Mouse (Mus musculus) embryonic facial prominence, embryonic 14.5 days (tissue): ENCODE data around the gene Cd3e. TPM values are rescaled to one million over a fixed set of nuclear protein-coding genes. Genes with fewer than 3 reads are reported as not detected.
A peak's percentile ranks its signal among the peaks of the same experiment; 100 is the strongest.

Source experiments
- ATAC-seq: fragments of 200-750 bp; cut with Nextera tagmentation; 2 replicates; pipeline ENCODE4 v1.8.0; 2017; ENCODE audit warnings: low read depth, moderate number of reproducible peaks, moderate TSS enrichment
- DNase-seq: peaks from one replicate; pipeline ENCODE4 v3.0.0-alpha.2; 2015; ENCODE audit warnings: low spot score
- H3K27ac ChIP-seq: fragments of 300-500 bp; sonication (generic); replicated peaks from 2 replicates; pipeline ENCODE4 v1.5.1; 2014; ENCODE audit warnings: low read depth, mild to moderate bottlenecking, low read length, moderate library complexity
- H3K27me3 ChIP-seq: fragments of 300-500 bp; sonication (generic); replicated peaks from 2 replicates; pipeline ENCODE4 v1.6.1; 2014; ENCODE audit warnings: low read length; ENCODE audit not compliant: control insufficient read depth, insufficient read depth
- H3K36me3 ChIP-seq: fragments of 300-500 bp; sonication (generic); 2 replicates; pipeline ENCODE4 v1.6.1; 2014; ENCODE audit warnings: low read length, mixed read lengths; ENCODE audit not compliant: control insufficient read depth, insufficient read depth
- H3K4me1 ChIP-seq: fragments of 300-500 bp; sonication (generic); 2 replicates; pipeline ENCODE4 v1.6.1; 2014; ENCODE audit warnings: antibody characterized with exemption, low read length; ENCODE audit not compliant: control insufficient read depth, insufficient read depth
- H3K4me2 ChIP-seq: fragments of 300-500 bp; sonication (generic); 2 replicates; pipeline ENCODE4 v1.6.1; 2014; ENCODE audit warnings: low read depth, mild to moderate bottlenecking, low read length, moderate library complexity, mixed read lengths
- H3K4me3 ChIP-seq: fragments of 300-500 bp; sonication (generic); 2 replicates; pipeline ENCODE4 v1.5.1; 2014; ENCODE audit warnings: low read depth, mild to moderate bottlenecking, low read length
- H3K9ac ChIP-seq: fragments of 300-500 bp; sonication (generic); 2 replicates; pipeline ENCODE4 v1.6.1; 2014; ENCODE audit warnings: low read depth, mild to moderate bottlenecking, low read length, moderate library complexity, mixed read lengths
- H3K9me3 ChIP-seq: fragments of 300-500 bp; sonication (generic); 2 replicates; pipeline ENCODE4 v1.6.1; 2016; ENCODE audit warnings: low read length; ENCODE audit not compliant: control insufficient read depth
- WGBS: fragments of 180-500 bp; shearing (Covaris S2); extraction: QIAGEN DNeasy Blood & Tissue Kit; methylation state at CpG from one replicate; pipeline ENCODE4 v1.1.7; 2014; 5-methylcytosine and 5-hydroxymethylcytosine counted together
- polyA plus RNA-seq: library from polyadenylated mRNA; unstranded; fragments of >200 nt; fragmentation: Nextera tagmentation; extraction: Ambion mirVana; gene quantifications from 2 replicates; pipeline ENCODE4 v1.2.1, GENCODE M21; 2014

Cd3e gene
- polyA plus RNA-seq, 1 experiment from 2014 or later: 0.25 TPM

- Histone ChIP-seq H3K27ac (no peak overlapping the region), H3K9ac (no peak overlapping the region), H3K27me3 (no peaks in the 10 kb centered on the region), H3K4me1 (no peaks in the 10 kb centered on the region), H3K9me3 (no peaks in the 10 kb centered on the region), H3K36me3 (no peaks in the 10 kb centered on the region), H3K4me2 (no peak overlapping the region), H3K4me3 (no peak overlapping the region)
- ATAC-seq (no peak), DNase-seq (no peak)
Observed at GRCm38 (mm10) chr9:44992271-44992670, 17.2 kb downstream of the Cd3e start.

- no peak overlapping the region for H3K4me2 ChIP-seq
- no peaks in the 10 kb centered on the region for H3K4me1 ChIP-seq
- no peaks in the 10 kb centered on the region for H3K9me3 ChIP-seq
- ATAC-seq (no peak), DNase-seq (no peak)
- H3K36me3 ChIP-seq: no peaks in the 10 kb centered on the region
- no peak overlapping the region for H3K27ac ChIP-seq
- H3K9ac ChIP-seq: no peak overlapping the region
- 78% methylated on average over 2 of the region's 2 CpGs for WGBS
- H3K4me3 ChIP-seq: no peak overlapping the region
- H3K27me3 ChIP-seq: no peaks in the 10 kb centered on the region
Observed at GRCm38 (mm10) chr9:44991821-44992220, 17.6 kb downstream of the Cd3e start.

- Histone ChIP-seq H3K27me3 (no peaks in the 10 kb centered on the region), H3K4me1 (no peaks in the 10 kb centered on the region), H3K9ac (no peak overlapping the region), H3K9me3 (no peaks in the 10 kb centered on the region), H3K36me3 (no peaks in the 10 kb centered on the region), H3K4me2 (no peak overlapping the region), H3K4me3 (no peak overlapping the region), H3K27ac (no peak overlapping the region)
- DNase-seq (no peak), ATAC-seq (no peak)
- WGBS: 42% methylated on average over 5 of the region's 5 CpGs
Observed at GRCm38 (mm10) chr9:44986976-44987375, 22.5 kb downstream of the Cd3e start.

GRCm38 (mm10) chr9:44986242-44986781, 23.1 kb downstream of the Cd3e start:
- 68% methylated on average over 14 of the region's 14 CpGs for WGBS
- Histone ChIP-seq H3K4me3 (no peak overlapping the region), H3K27ac (no peak overlapping the region), H3K4me2 (no peak overlapping the region), H3K4me1 (no peaks in the 10 kb centered on the region), H3K9ac (no peak overlapping the region), H3K9me3 (no peaks in the 10 kb centered on the region), H3K36me3 (no peaks in the 10 kb centered on the region), H3K27me3 (no peaks in the 10 kb centered on the region)
- ATAC-seq (no peak), DNase-seq (peak; percentile 43)

GRCm38 (mm10) chr9:44985721-44986161, 23.7 kb downstream of the Cd3e start:
- Histone ChIP-seq H3K9ac (no peak overlapping the region), H3K9me3 (no peaks in the 10 kb centered on the region), H3K27me3 (no peaks in the 10 kb centered on the region), H3K4me2 (no peak overlapping the region), H3K27ac (no peak overlapping the region), H3K36me3 (no peaks in the 10 kb centered on the region), H3K4me1 (no peaks in the 10 kb centered on the region), H3K4me3 (no peak overlapping the region)
- DNase-seq (no peak), ATAC-seq (no peak)
- 73% methylated on average over 3 of the region's 3 CpGs for WGBS

- 83% methylated on average over 2 of the region's 2 CpGs for WGBS
Observed at GRCm38 (mm10) chr9:44983001-44983400, 26.4 kb downstream of the Cd3e start.

GRCm38 (mm10) chr9:44982531-44982930, 26.9 kb downstream of the Cd3e start:
- Histone ChIP-seq H3K4me2 (no peak overlapping the region), H3K36me3 (no peaks in the 10 kb centered on the region), H3K27ac (no peak overlapping the region), H3K27me3 (peaks cover under 1% of the 10 kb centered on the region; the same call in 1 of the 2 replicates), H3K9me3 (no peaks in the 10 kb centered on the region), H3K4me3 (no peak overlapping the region), H3K4me1 (no peaks in the 10 kb centered on the region), H3K9ac (no peak overlapping the region)
- ATAC-seq (no peak), DNase-seq (no peak)
- 90% methylated on average over 3 of the region's 3 CpGs for WGBS

More at GRCm38 (mm10) chr9:44983001-44983400, 26.4 kb downstream of the Cd3e start:
- H3K4me2 ChIP-seq: no peak overlapping the region
- ATAC-seq (no peak), DNase-seq (no peak)
- H3K27me3 ChIP-seq: no peaks in the 10 kb centered on the region; the same call in 1 of the 2 replicates
- no peak overlapping the region for H3K4me3 ChIP-seq
- no peak overlapping the region for H3K9ac ChIP-seq
- no peaks in the 10 kb centered on the region for H3K9me3 ChIP-seq
- no peaks in the 10 kb centered on the region for H3K4me1 ChIP-seq
- H3K27ac ChIP-seq: no peak overlapping the region
- H3K36me3 ChIP-seq: no peaks in the 10 kb centered on the region

GRCm38 (mm10) chr9:44982081-44982480, 27.3 kb downstream of the Cd3e start:
- DNase-seq (no peak), ATAC-seq (no peak)
- Histone ChIP-seq H3K36me3 (no peaks in the 10 kb centered on the region), H3K27ac (no peak overlapping the region), H3K27me3 (peaks cover 3% of the 10 kb centered on the region; the same call in 1 of the 2 replicates), H3K9me3 (no peaks in the 10 kb centered on the region), H3K4me1 (no peaks in the 10 kb centered on the region), H3K4me3 (no peak overlapping the region), H3K4me2 (no peak overlapping the region), H3K9ac (no peak overlapping the region)
- WGBS: 91% methylated on average over 8 of the region's 8 CpGs

GRCm38 (mm10) chr9:44981676-44982075, 27.8 kb downstream of the Cd3e start, which contains the start of gene Cd3d:
Gene Cd3d (plus strand): TSS chr9:44981786.
- H3K27me3 ChIP-seq: peaks cover 3% of the 10 kb centered on the region; the same call in 1 of the 2 replicates
- H3K27ac ChIP-seq: no peak within 1 kb of the TSS
- 72% methylated on average over 4 of the region's 4 CpGs for WGBS
- H3K36me3 ChIP-seq: no peaks in the 10 kb centered on the region
- ATAC-seq (no peak), DNase-seq (no peak)
- H3K9me3 ChIP-seq: no peaks in the 10 kb centered on the region
- H3K9ac ChIP-seq: no peak within 1 kb of the TSS
- no peak within 1 kb of the TSS for H3K4me3 ChIP-seq
- H3K4me2 ChIP-seq: no peak within 1 kb of the TSS
- H3K4me1 ChIP-seq: no peaks in the 10 kb centered on the region
